In the genomic region with DNA sequence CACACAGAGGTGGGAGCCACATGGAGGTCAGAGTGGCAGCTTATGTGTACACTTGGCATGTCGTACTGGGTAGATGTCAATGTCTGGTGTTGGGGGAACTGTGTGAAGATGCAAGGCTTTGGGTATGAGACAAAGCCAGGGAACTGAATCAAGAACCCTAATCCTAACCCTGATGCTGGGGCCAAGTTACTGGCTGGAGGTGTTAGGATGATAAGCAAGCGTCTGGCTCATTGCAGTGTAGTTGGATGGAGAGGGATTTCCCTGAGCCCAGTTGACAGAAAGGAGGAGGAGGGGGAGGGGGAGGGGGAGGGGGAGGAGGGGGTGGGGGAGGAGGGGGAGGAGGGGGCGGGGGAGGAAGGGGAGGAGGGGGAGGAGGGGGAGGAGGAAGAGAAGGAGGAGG, we compare ENCODE assay signal across 26 mouse cellular contexts.
DNase-seq lines count a peak whose midpoint lies in the region; ATAC-seq lines count a peak whose summit lies in the region.
"Had no signal": no experiment of that assay in that cellular context is flagged by ENCODE, and none has a peak within 500 bp of the region (broad histone marks: within the 10 kb centered on the region; RNA-seq: fewer than 3 reads in every experiment).

No protein-coding gene starts in this region.

- H3K4me2 ChIP-seq in heart, embryonic 14.5 days (ENCODE audit: low read length), result peak overlapping the region; percentile 56
- no peak overlapping the region for H3K4me2 ChIP-seq in lung, embryonic 16.5 days (ENCODE audit: low read depth, low read length)
- H3K4me2 ChIP-seq: embryonic facial prominence, embryonic 12.5 days; forebrain, embryonic 15.5 days; hindbrain, embryonic 14.5 days; lung, embryonic 15.5 days had no signal

- H3K4me3 ChIP-seq in heart, embryonic 14.5 days (ENCODE audit: control insufficient read depth in 1 of 2, insufficient read depth in 1 of 2, low read depth in 1 of 2, low read length in 2 of 2), result peak overlapping the region in 1 of 2 experiments; percentile 19; a peak in 2 of 4 replicates
- no peak overlapping the region for H3K4me3 ChIP-seq in lung, embryonic 16.5 days (ENCODE audit: low read length)
- H3K4me3 ChIP-seq: embryonic facial prominence, embryonic 12.5 days; forebrain, embryonic 15.5 days; lung, embryonic 15.5 days had no signal

- H3K9ac ChIP-seq in heart, embryonic 14.5 days (ENCODE audit: low read length), result no peak overlapping the region
- H3K9ac ChIP-seq in lung, embryonic 16.5 days (ENCODE audit: low read length), result no peak overlapping the region
- H3K9ac ChIP-seq: embryonic facial prominence, embryonic 12.5 days; forebrain, embryonic 15.5 days; hindbrain, embryonic 14.5 days; liver, embryonic 14.5 days; lung, embryonic 15.5 days had no signal

- H3K9me3 ChIP-seq in heart, embryonic 14.5 days (ENCODE audit: control insufficient read depth, low read length), result no peaks in the 10 kb centered on the region
- H3K9me3 ChIP-seq in lung, embryonic 16.5 days (ENCODE audit: control insufficient read depth, low read length), result no peaks in the 10 kb centered on the region
- H3K9me3 ChIP-seq: embryonic facial prominence, embryonic 12.5 days; forebrain, embryonic 15.5 days; lung, embryonic 15.5 days had no signal

- DNase-seq in heart, postnatal 25 days (ENCODE audit: low spot score), result no peak
- DNase-seq in lung, postnatal 25 days (ENCODE audit: low spot score), result no peak
- DNase-seq in layer of hippocampus, adult 9-11 months, result no peak
- DNase-seq in kidney, postnatal 10 days, result no peak
- DNase-seq: adrenal gland, postnatal 10 days; B cell, adult 2 months; cerebellum, adult 8-10 months; cerebellum, postnatal 36 days; embryo, embryonic 11 days; gastrocnemius, postnatal 36 days; kidney, adult 9 months; kidney, postnatal 14 days; liver; right cerebral cortex, adult 18-20 months; spleen, adult 18-20 months; thymus, postnatal 14 days had no signal

- H3K27ac ChIP-seq in heart, embryonic 14.5 days (replicated peaks in 1 of 2; ENCODE audit: control insufficient read depth in 1 of 2, insufficient read depth in 1 of 2, low read depth in 2 of 2, low read length in 2 of 2), result peak overlapping the region; percentile 61 to 77
- peak overlapping the region; percentile 49; the same call in 1 of the 2 replicates for H3K27ac ChIP-seq in lung, embryonic 16.5 days (ENCODE audit: low read length)
- H3K27ac ChIP-seq: embryonic facial prominence, embryonic 12.5 days; forebrain, embryonic 15.5 days; hindbrain, embryonic 14.5 days; liver, embryonic 14.5 days; lung, embryonic 15.5 days had no signal

- peaks cover 0 to 10% of the 10 kb centered on the region in 2 experiments; a peak in 3 of 4 replicates for H3K4me1 ChIP-seq in heart, embryonic 14.5 days (ENCODE audit: control insufficient read depth in 2 of 2, insufficient read depth in 2 of 2, low read length in 2 of 2)
- H3K4me1 ChIP-seq in lung, embryonic 16.5 days (replicated peaks; ENCODE audit: control insufficient read depth, insufficient read depth, low read length), result no peaks in the 10 kb centered on the region
- H3K4me1 ChIP-seq: embryonic facial prominence, embryonic 12.5 days; forebrain, embryonic 15.5 days; lung, embryonic 15.5 days had no signal

- 12% methylated on average over 2 of the region's 3 CpGs for WGBS in heart, embryonic 14.5 days
- 29% methylated on average over 2 of the region's 3 CpGs for WGBS in lung, embryonic 16.5 days

- intact Hi-C loops in heart, postnatal 25 days (cut with DNase I), result no loop called here

- H3K36me3 ChIP-seq in heart, embryonic 14.5 days (ENCODE audit: control insufficient read depth, insufficient read depth, low read length), result no peaks in the 10 kb centered on the region
- no peaks in the 10 kb centered on the region for H3K36me3 ChIP-seq in lung, embryonic 16.5 days (ENCODE audit: control insufficient read depth, insufficient read depth, low read length)
- H3K36me3 ChIP-seq: embryonic facial prominence, embryonic 12.5 days; forebrain, embryonic 15.5 days; lung, embryonic 15.5 days had no signal

- ATAC-seq in heart, embryonic 14.5 days (ENCODE audit: insufficient number of reproducible peaks, insufficient read depth, low FRiP score, low read depth), result 0 out of 2 replicates have a peak, but pooled peaks have one; percentile 61
- ATAC-seq in lung, embryonic 16.5 days (ENCODE audit: low read depth), result peak; percentile 28; the same call in 1 of the 2 replicates
- 0 out of 2 replicates have a peak, but pooled peaks have one; percentile 7 for ATAC-seq in granulocyte monocyte progenitor cell, adult 5-6 weeks (replicated peaks; ENCODE audit: poor library complexity, severe bottlenecking)
- ATAC-seq: forebrain, embryonic 15.5 days; intestine, postnatal 0 days; midbrain, embryonic 16.5 days had no signal

- H3K27me3 ChIP-seq in heart, embryonic 14.5 days (ENCODE audit: control insufficient read depth, insufficient read depth, low read length), result no peaks in the 10 kb centered on the region
- no peaks in the 10 kb centered on the region for H3K27me3 ChIP-seq in lung, embryonic 16.5 days (ENCODE audit: control insufficient read depth, insufficient read depth, low read depth, low read length)
- H3K27me3 ChIP-seq: embryonic facial prominence, embryonic 12.5 days; forebrain, embryonic 15.5 days; lung, embryonic 15.5 days had no signal

Comparison
In these comparisons a context has a peak if more than half of its experiments do, and no peak if none do; other contexts are left out.
1. ATAC-seq: peak in every context shown above with its lines; median percentile 61 in heart, embryonic 14.5 days; 28 in lung, embryonic 16.5 days; 7 in granulocyte monocyte progenitor cell, adult 5-6 weeks.